Mouse (Mus musculus) adrenal gland, adult 18-20 months (tissue): ENCODE results near the gene a. TPM values are rescaled to one million over a fixed set of nuclear protein-coding genes. Genes with fewer than 3 reads are reported as not detected.
A peak's percentile ranks its signal among the peaks of the same experiment; 100 is the strongest.
"Not testable (repeated sequence)": the region's sequence is repeated elsewhere in the genome, so short reads cannot be mapped to it uniquely, and the experiment has no call there.

ENCODE experiments used
- DNase-seq, 2 experiments: peaks; one replicate each; pipeline ENCODE4 v3.0.0; 2021 to 2022; ENCODE audit warnings: low spot score in 2 of 2
- total RNA-seq, 2 experiments: library from RNA; stranded (reverse); gene quantifications; 1 replicate in 1 of 2; 2 replicates in 1 of 2; pipeline ENCODE4 v1.2.3; 2021

a gene
- total RNA-seq, 2 experiments from 2014 or later = not detected

DNA sequence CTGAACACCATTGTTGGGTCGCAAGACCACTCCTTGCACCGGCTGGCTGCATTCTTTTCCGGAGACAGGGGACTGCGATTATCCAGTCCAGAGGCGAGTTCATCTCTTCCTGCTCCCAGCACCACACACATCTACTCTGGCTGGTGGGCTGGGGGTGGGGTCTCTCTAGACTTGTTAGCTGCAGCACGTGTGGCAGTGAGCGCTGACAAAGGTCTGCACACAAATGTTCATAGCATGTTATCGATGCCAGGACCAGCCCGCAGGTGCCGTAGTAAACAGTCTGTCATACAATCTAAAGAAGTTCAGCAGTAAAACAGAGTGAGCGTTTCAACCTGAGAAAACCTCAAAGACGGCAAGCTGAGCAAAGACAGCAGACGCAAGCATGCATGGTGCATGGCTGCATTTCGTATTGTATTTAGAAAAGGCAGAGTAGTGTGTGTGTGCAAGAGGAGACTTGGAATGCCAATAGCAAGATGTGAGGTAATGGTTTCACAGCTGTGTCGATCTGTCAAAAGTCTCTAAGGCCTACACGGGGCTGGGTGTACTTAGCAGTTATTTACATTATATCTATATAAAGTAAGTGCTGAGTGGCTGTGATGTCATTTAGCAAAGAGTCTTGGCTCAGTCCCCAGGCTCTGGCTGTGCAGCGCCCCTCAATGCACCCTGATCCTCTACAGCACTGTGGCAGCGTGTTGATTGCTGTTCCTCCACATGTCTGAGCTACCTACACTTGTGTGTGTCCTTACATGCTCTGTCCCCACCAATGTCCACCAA lies 180.9 kb downstream of the a start:
- no peak for DNase-seq

DNA sequence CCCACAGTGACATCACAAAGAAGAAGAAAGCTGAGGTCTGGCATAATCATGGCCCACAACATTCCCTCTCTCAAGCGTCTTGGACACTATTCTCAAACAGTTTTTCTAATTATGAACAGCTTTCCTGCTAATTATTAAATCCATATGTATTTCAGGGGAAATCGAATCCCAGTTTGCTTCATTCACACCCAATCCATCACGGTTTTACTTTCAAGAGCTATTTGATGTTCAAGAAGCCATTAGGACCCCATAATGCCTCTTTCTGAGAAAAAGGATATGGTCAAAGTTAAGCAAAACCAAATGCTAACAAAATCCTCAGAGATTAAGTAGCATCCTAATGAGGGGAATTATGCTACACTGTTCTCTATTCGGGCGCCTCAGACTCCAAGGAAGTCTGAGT lies 181.8 kb downstream of the a start:
- DNase-seq = no peak

DNA sequence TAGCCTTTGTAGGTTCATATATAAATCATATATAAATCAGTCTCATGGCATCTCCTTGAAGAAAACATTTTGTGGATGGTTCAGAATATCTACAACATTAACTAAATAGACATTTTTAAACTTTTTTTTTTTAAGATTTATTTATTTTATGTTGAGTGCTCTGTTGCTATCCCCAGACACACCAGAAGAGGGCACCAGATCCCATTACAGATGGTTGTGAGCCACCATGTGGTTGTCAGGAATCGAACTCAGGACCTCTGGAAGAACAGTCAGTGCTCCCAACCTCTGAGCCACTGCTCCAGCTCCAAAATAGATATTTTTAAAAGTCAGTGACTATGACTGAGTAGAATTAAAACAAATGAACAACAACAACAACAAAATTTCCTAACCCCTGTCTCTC lies 195.4 kb downstream of the a start:
- no peak for DNase-seq

DNA sequence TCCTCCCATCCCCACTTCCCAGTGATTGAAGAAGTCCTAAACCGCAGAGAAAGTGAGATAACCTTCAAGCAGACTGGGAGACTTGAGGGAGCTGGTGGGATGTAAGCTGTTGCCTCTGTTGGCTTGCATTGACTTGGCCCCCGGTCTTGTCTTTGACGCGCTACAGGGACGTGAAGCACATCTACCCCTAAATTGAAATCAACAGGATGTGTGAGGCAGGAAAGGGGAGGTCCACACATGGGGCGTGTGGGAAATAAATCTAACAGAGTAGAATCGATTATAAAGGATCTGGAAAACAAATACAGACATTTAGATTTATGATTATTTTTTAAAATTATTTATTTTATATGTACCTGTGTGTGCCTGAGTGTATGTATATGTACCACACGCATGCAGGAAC lies 200.2 kb downstream of the a start:
- DNase-seq = no peak

DNA sequence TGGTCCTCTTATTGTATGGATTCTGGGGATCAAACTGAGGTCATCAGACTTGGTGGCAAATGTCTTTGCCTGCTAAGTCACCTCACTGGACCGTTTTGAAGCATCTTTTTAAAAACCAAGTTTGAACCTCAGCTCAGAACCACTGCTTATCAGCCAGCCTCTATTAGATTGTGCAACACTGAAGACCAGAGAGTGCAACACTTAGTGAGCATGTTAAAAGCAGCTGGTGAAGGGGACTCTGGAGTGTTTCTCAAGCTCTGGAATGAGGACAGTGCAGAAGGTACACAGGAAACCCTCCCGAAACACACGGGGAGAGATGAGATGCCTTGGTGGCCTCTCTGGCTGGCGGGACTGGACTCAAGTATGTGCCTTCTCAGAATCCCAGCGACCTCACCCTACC lies 200.9 kb downstream of the a start:
- no peak for DNase-seq

DNA sequence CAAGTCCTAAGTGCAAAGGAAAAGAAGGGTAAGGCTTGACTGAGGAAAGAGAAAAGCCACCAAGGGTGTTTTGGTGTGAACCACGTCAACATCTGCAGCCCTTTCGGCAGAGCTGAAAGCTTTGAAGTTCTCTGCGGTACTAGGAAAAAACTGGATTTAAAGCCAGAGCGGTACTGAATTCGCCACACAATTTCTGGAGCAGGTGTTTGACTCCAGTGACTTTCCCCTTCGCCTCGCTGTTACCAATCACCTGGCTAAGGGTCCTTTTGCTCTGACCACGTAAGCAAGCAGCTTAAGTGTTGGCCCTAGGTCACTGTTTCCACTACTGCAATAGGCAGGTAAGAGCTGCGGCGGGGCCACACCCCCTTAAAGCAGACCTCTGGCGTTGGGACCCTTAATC lies 214.3 kb downstream of the a start:
- no peak for DNase-seq

DNA sequence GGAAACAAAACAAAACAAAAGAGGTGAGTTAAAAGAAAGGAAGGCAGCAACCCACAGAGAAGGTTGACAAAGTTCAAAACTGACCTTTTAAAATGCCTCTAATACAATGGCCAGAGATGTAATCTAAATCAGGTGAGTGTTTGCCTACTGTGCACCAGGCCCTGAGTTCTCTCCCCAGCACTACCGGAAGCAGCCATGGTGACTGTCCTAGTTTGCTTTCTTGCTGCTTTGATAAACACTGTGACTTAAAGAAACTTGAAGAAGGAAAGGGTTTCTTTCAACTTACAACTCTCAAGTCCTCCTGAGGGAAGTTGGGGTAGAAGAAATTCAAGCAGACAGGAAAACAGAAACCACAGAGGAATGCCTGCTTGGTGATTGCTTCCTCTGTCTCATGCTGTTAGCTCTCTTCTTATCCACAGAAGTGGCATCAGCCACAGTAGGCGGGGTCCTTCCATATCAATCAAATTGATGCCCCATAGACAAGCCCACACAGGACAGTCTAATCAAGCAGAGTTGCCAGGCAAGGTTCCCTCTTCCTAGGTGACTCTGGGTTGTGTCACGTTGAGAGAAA lies 220.0 kb downstream of the a start:
- no peak for DNase-seq

DNA sequence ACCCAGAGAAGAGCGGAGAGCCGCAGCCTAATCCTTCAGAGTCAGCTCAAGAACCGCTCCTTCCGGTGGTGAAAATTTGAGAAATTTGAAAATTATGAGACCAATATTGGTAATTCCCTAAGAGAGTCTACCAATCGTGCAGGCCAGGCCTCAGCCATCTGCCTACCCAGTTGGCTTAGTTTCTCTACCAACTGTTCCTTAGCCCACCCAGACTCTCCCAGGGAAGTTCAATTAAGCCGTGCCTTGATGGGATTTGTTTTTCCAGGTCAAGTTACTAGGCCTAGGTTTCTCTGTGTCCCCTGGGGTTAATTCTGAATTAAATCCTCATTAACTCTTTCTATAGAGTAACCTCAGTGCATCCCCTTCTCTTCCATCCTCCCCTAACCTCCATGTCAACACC lies 221.8 kb downstream of the a start:
- no peak for DNase-seq

DNA sequence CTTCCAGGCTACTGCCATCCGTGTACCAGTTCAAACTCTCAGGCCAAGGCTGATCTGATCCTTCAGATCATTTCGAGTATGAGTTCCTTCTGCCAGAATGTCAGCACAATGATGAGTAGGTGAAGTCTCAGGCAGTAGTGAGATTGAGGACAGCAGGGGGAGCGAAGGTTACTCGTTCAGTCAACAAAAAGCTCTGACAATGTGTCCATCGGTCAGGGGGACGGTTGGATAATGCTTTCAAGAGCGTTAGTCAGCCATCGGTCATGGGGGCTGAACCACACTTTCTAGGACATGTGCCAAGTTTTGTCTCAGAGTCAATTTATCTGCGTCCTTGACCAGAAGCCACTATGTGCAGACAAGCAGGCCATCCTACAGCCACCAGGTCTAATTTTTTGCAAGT lies 225.5 kb downstream of the a start:
- not testable (repeated sequence) for DNase-seq

DNA sequence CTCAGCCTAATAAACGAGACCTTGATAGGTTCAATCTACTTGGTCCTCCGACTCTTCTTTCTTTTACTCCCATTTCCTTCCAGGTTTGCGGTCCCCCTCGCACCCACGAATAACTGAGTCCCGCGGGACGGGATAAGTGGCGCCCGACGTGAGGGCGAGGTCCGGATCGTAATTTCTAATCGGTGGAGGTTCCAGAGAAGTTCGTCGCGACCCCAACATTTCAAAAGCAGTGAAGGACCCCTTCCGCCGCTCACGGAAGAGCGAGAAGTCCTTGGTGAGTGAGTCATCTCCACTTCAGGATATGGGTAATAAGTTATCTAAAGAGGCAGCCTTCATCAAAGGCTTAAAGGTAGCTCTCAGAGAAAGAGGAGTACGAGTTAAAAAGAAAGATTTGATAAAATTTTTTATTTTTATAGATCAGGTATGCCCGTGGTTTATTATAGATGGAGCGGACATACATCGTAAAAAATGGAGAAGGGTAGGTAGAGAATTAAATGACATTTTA lies 227.1 kb downstream of the a start, which contains the start of gene Gm14226:
Gene Gm14226, plus strand, starts transcription at position 16 of the 505 bp plus-strand sequence.
- peak; percentile 26 to 37 for DNase-seq

DNA sequence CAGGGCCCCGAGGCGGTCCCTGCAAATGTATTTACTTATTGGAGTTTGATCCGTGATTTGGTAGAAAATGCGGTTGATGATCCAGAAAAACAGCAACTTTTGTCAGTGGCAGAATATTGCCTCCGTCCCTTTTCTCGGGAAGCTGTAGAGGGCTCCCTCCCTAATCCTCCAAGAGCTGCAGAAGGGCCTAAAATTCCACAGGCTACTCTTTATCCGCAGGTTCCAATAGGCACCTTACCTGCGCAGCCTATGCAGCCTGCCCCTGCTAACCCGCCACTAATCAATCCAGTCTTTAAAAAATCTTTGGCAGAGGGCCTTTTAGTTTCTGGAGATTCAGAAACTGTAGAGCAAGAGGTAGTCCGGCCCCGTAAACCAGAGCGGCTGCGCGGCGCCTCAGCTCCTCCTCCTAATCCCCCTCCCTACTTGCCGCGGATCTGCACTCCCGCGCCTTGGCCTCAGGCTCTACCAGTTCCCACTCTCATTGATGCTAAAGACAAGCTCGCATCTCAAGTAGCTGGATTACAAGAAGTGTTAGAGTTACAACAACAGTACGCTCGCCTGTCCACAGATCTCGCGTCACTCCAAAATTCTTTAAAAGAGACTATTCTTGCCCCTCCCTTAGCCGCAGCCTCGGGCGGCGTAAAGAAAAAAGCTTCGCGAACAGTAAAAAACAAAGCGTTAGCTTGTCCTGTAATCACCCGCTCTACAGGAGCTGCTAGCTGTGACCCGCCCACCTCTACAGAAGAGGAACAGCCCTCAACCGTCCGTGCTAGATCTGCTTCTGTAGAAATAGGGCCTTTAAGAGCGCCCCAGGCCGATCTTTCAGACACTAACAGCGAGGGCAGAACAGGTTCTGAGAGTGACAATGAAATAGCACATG lies 227.8 kb downstream of the a start:
- peak; percentile 68 to 69 for DNase-seq

DNA sequence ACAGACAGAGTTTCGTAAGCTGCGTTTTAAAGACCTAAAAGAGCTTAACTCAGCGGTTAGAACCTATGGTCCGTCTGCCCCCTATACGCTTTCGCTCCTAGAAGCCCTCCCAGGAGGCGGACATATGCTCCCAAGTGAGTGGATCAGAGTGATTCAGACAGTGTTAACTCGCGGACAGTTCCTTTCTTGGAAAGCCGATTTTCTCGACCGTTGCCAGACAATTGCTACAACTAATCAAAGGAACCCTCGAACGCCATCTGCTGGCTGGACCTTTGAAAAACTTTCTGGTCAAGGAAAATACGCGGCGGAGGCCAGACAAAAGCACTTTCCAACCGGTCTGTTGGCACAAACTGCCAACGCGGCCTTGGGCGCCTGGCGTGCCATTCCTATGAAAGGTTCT lies 228.5 kb downstream of the a start:
- peak; percentile 97 for DNase-seq

DNA sequence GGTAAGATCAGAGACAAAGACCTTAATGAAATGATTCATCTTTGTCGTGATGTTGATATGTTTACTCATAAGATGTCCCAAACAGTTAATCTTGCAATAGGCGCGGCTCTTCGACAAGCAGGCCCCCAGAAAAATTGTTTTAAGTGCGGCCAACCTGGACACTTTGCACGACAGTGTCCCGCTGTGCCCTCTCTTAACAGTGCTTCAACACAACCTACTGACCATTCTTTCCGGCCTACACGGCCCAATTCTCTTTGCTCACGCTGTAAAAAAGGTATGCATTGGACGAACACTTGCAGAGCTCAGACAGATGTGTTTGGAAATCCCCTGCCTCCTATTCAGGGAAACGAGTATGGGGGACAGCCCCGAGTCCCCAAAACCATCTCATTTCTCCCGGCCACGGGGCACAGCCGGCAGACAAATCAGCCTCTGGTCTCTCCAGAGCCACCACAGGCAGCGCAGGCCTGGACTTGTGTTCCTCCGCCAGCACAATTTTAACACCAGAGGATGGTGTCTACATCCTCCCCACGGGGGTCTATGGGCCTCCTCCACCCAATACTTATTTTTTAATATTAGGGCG lies 229.1 kb downstream of the a start:
- DNase-seq = not testable (repeated sequence)

DNA sequence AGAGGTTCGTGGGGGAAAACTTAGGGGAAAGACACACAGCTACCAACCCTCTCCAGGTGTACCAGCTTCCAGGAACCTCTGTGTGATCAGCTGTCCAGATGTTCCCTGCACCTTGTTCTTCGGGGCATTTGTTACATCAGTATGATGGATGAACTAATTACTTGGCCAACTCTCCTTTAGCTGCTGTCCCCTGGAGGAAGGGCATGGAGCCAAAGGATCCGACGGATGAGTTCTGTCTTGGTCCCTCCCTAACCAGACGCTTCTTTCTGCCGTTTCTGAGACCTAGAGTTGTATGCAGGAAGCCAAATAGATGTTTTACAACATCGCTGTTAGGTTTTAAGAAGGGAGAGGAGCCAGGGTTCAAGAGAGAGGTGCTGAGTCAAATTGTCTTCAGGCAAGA lies 239.6 kb downstream of the a start:
- DNase-seq = no peak

DNA sequence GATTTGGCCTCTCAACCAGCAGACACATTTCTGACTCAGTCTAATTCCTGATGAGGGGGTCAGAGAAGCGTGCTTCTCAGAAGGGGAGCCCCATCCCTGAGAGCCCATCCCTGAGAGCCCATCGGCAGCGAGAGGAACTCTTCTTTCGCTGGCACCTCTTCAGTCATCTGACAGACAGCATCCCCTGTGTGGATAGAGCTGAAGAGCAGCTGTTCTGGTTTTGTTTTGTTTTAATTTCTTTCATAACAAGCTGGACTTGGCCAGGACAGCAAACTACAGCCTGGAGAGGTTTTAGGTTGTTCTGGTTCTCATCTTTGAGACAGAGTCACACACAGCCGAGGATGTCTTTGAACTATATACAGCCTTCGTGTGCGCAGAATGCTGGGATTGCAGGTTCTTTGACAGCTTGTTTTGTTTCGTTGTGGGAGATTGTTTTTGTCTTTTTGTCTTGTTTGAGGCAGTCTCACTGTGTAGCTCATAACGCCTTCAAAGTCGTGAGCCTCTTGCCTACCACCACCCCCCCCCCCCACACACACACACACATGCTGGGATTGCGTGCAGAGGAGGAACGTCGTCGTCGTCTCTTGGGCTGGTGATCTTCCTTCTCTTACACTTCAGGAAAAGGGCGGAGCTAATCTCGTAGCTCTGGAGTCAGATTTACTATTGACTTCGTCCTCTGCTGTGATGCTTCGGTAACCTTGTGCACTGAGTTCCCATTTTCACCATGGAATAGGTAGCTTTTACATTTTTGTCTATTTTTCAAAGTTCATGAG lies 241.9 kb downstream of the a start:
- no peak for DNase-seq

DNA sequence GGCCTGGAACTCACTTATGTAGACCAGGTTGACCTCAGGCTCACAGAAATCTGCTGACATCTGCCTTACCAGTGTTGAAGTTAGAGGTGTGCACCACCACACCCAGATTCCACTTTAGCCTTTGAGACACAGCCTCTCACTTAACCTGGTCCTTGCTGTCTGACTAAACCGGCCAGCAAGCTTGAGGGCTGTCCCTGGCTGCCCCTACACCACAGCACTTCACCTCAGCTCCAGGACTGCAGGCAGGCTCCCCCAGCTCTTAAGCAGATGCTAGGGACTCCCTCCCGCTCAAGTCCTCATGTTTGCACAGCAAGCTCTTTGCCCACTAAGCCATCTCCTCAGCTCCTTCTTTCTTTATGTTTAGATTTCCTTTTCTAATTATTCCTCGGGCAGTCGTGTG lies 248.8 kb downstream of the a start:
- DNase-seq = no peak

DNA sequence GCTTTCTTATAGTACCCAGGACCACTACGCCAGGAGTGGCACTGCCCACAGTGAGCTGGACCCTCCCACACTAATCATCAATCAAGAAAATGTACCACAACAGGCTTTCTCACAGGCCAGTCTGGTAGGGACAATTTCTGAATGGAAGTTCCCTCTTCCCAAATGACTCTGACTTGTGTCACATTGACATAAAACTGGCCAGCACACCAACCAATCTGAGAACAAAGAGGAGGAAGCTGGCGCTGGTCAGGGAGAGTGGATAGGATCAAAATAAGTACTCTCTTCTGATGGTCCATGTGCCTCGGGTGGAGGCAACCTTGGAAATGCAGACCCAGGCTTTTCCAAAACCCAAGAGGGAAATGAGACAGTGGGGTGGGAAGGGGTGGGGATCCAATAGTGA lies 253.3 kb downstream of the a start:
- no peak for DNase-seq

DNA sequence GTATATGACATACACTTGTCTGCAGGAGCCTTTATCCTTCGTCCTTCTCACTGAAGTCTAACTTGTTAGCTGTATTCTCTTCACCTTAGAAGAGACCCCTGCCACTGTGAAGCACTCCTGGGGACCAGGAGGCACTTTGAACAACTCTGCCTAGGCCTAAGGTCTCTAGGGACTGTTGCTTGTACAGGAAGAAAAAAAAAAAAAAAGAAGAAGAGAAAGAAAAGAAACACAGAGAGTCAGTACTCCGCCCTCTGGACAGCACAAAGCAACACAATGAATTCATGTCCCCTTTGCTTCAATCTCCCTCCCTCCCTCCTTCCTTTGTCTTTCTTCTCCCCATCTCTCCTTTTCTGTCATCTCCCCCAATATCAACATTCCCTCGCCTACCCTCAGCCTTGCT lies 253.9 kb downstream of the a start:
- no peak for DNase-seq

DNA sequence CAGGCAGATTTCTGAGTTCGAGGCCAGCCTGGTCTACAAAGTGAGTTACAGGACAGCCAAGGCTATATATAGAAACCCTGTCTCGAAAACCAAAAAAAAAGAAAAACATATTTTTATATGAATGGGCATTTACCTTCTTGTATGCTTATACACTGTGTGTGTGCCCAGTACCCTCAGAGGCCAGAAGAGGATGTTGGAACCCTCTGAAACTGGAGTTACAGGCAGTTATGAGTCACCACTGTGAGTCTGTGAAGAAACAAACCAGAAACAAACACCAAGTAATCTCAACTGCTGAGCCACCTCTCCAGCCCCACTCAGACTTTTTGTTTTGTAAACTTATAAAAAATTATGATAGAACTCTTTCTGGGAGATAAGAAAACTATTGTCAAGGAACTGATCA lies 255.6 kb downstream of the a start:
- no peak for DNase-seq

DNA sequence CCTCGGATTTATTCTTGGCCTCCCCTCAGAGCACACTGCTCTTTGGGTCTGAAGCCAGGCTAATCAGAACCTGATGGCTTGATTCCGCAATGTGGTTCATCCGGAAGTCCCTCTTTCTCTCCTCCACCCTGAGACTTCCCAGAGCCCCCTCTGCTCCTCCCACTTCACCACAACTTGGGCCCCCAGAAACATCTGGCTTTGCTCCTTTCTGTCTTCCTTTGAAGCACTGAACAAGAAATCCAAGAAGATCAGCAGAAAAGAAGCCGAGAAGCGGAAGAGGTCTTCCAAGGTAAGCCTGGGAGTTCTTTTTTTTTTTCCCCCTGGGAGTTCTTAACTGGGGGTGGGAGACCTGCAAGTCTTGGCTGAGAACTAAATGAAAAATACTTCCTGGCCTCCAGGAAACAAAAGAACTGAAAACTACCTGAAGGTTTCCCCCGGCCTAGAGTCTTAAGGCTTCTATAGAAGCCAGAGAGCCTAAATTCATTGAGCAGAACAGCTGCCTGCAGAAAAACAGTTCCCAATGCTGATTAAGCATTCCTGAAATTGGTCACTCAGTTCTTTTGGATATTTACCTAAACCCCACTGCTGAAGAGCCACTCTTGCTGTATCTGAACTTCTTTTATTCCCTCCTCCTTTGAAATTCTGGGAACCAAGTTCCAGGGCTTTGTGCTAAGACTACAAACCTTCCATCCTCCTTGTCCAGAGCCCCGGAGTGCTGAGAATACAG lies 256.4 kb downstream of the a start:
- no peak for DNase-seq
